Mouse (Mus musculus) ES-E14 (cell line): ENCODE results near the gene Gm10037. TPM values are rescaled to one million over a fixed set of nuclear protein-coding genes. Genes with fewer than 3 reads are reported as not detected.
A peak's percentile ranks its signal among the peaks of the same experiment; 100 is the strongest.

ENCODE experiments used
- DNase-seq: peaks from one replicate; pipeline ENCODE4 v3.0.0-alpha.2; 2013; ENCODE audit warnings: low read depth, low spot score
- H3K27ac ChIP-seq: 2 replicates; pipeline ENCODE4 v1.5.1; 2012; ENCODE audit warnings: low read depth, mild to moderate bottlenecking, low read length, moderate library complexity, mixed read lengths; ENCODE audit not compliant: poor library complexity, insufficient read depth, severe bottlenecking
- H3K36me3 ChIP-seq: 2 replicates; pipeline ENCODE4 v1.6.1; 2012; ENCODE audit warnings: mild to moderate bottlenecking, low read length, moderate library complexity, mixed read lengths; ENCODE audit not compliant: control insufficient read depth, poor library complexity, insufficient read depth, severe bottlenecking
- H3K4me1 ChIP-seq, 2 experiments: fragments of 150-350 bp in 1 of 2; sonication (generic) in 1 of 2; 2 replicates each; pipeline ENCODE4 v1.6.1; 2012; ENCODE audit warnings: low read length in 2 of 2, mild to moderate bottlenecking in 1 of 2, mixed read lengths in 1 of 2; ENCODE audit not compliant: control insufficient read depth in 2 of 2, insufficient read depth in 2 of 2, poor library complexity in 1 of 2
- H3K4me3 ChIP-seq, 2 experiments: fragments of 150-350 bp in 1 of 2; sonication (generic) in 1 of 2; 2 replicates each; pipeline ENCODE4 v1.5.1; 2012; ENCODE audit warnings: low read length in 2 of 2, low read depth in 1 of 2, mild to moderate bottlenecking in 1 of 2, mixed read lengths in 1 of 2; ENCODE audit not compliant: insufficient read depth in 1 of 2, poor library complexity in 1 of 2, severe bottlenecking in 1 of 2
- H3K9ac ChIP-seq: 2 replicates; pipeline ENCODE4 v1.6.1; 2012; ENCODE audit warnings: low read depth, mild to moderate bottlenecking, low read length, mixed read lengths; ENCODE audit not compliant: poor library complexity, insufficient read depth, severe bottlenecking
- H3K9me3 ChIP-seq: fragments of 150-350 bp; sonication (generic); 2 replicates; pipeline ENCODE4 v1.6.1; 2012; ENCODE audit warnings: low read depth, mild to moderate bottlenecking, low read length; ENCODE audit not compliant: control insufficient read depth, insufficient read depth
- CHD2 ChIP-seq: IDR thresholded peaks from 2 replicates; pipeline ENCODE4 v1.6.1; 2014; ENCODE audit warnings: mild to moderate bottlenecking, low read depth, low read length, inconsistent platforms
- HCFC1 ChIP-seq: IDR thresholded peaks from 2 replicates; pipeline ENCODE4 v1.6.1; 2012; ENCODE audit warnings: low read length, inconsistent platforms, borderline replicate concordance; ENCODE audit not compliant: insufficient read depth
- MAFK ChIP-seq: IDR thresholded peaks from 2 replicates; pipeline ENCODE4 v1.6.1; 2014; ENCODE audit warnings: mild to moderate bottlenecking, low read depth, low read length, inconsistent platforms; ENCODE audit not compliant: insufficient read depth
- ZC3H11A ChIP-seq: IDR thresholded peaks from 2 replicates; pipeline ENCODE4 v1.6.1; 2012; ENCODE audit warnings: low read depth, mild to moderate bottlenecking, inconsistent platforms, low read length, borderline replicate concordance
- ZNF384 ChIP-seq: IDR thresholded peaks from 2 replicates; pipeline ENCODE4 v1.6.1; 2012; ENCODE audit warnings: low read depth, low read length, inconsistent platforms
- in situ Hi-C, 2 experiments: fragments of 600-800 bp; cut with MboI; formaldehyde crosslinking; loops; one replicate each; pipeline ENCODE4 v1.15.1; 2025; ENCODE audit warnings: low sequenced_read_pairs in 2 of 2, inconsistent platforms in 1 of 2; ENCODE audit not compliant: unreplicated experiment in 2 of 2
- total RNA-seq: library from RNA; depleted of rRNA; stranded (reverse); fragments of 300-350 nt; gene quantifications from 2 replicates; pipeline ENCODE4 v1.2.3, GENCODE M21; 2012

Gm10037 gene
- total RNA-seq, 1 experiment: 2.4 TPM

GRCm38 (mm10) chr13:67853983-67854382 is 23.1 kb downstream of the Gm10037 start:
- Histone ChIP-seq H3K9ac (no peak overlapping the region), H3K4me3 (no peak overlapping the region), H3K4me1 (peaks cover 4 to 17% of the 10 kb centered on the region in 2 experiments; a peak in 3 of 4 replicates), H3K9me3 (no peaks in the 10 kb centered on the region), H3K27ac (no peak overlapping the region), H3K36me3 (no peaks in the 10 kb centered on the region)
- no peak for DNase-seq
- no peak for TF ChIP-seq ZC3H11A
- TF ChIP-seq HCFC1: no peak
- TF ChIP-seq ZNF384: no peak
- no peak for TF ChIP-seq MAFK
- TF ChIP-seq CHD2: no peak
- in situ Hi-C loops: no loop called here

GRCm38 (mm10) chr13:67857317-67857716 is 26.4 kb downstream of the Gm10037 start:
- Histone ChIP-seq H3K4me3 (no peak overlapping the region), H3K4me1 (peaks cover 4 to 12% of the 10 kb centered on the region in 2 experiments; a peak in 3 of 4 replicates), H3K9me3 (no peaks in the 10 kb centered on the region), H3K36me3 (no peaks in the 10 kb centered on the region), H3K9ac (no peak overlapping the region), H3K27ac (no peak overlapping the region)
- in situ Hi-C loops: no loop called here
- no peak for TF ChIP-seq MAFK
- no peak for DNase-seq

- Histone ChIP-seq H3K27ac (no peak overlapping the region), H3K9me3 (no peaks in the 10 kb centered on the region), H3K36me3 (no peaks in the 10 kb centered on the region), H3K4me1 (peaks cover 0 to 12% of the 10 kb centered on the region in 2 experiments; a peak in 3 of 4 replicates), H3K9ac (no peak overlapping the region), H3K4me3 (no peak overlapping the region)
- TF ChIP-seq CHD2 (no peak), ZC3H11A (no peak)
- in situ Hi-C loops: no loop called here
- no peak for DNase-seq
Observed at GRCm38 (mm10) chr13:67862508-67862907, 31.6 kb downstream of the Gm10037 start.

GRCm38 (mm10) chr13:67863026-67863425 is 32.1 kb downstream of the Gm10037 start, which contains the start of gene BC048507:
Gene BC048507 (plus strand): TSS chr13:67863326.
- no peak for DNase-seq
- H3K4me1 ChIP-seq: peaks cover 0 to 6% of the 10 kb centered on the region in 2 experiments; a peak in 3 of 4 replicates
- H3K9me3 ChIP-seq: no peaks in the 10 kb centered on the region
- H3K9ac ChIP-seq: 0 out of 2 replicates have a peak within 1 kb of the TSS, but pooled peaks have one; percentile 2
- H3K27ac ChIP-seq: no peak within 1 kb of the TSS
- H3K4me3 ChIP-seq: peak within 1 kb of the TSS; percentile 37 to 53
- TF ChIP-seq ZC3H11A: no peak
- no peak for TF ChIP-seq ZNF384
- TF ChIP-seq HCFC1: no peak
- no peak for TF ChIP-seq CHD2
- TF ChIP-seq MAFK: no peak
- in situ Hi-C loops: no loop called here
- no peaks in the 10 kb centered on the region for H3K36me3 ChIP-seq

- peaks cover 0 to 3% of the 10 kb centered on the region in 2 experiments; a peak in 1 of 4 replicates for H3K4me1 ChIP-seq
- in situ Hi-C loops: no loop called here
- H3K4me3 ChIP-seq: no peak overlapping the region
- no peak overlapping the region for H3K9ac ChIP-seq
- no peaks in the 10 kb centered on the region for H3K36me3 ChIP-seq
- TF ChIP-seq MAFK (no peak), ZC3H11A (no peak), HCFC1 (no peak), CHD2 (no peak), ZNF384 (no peak)
- no peak for DNase-seq
- H3K27ac ChIP-seq: no peak overlapping the region
- no peaks in the 10 kb centered on the region for H3K9me3 ChIP-seq
Observed at GRCm38 (mm10) chr13:67864764-67865350, 34.0 kb downstream of the Gm10037 start.
